Mouse (Mus musculus): ENCODE measurements around the gene Cdkl3. TPM values are rescaled to one million over a fixed set of nuclear protein-coding genes. Genes with fewer than 3 reads are reported as not detected.
A peak's percentile ranks its signal among the peaks of the same experiment; 100 is the strongest.

Gene Cdkl3
- polyA plus RNA-seq, 1 experiment from 2014 or later, result 29.1 TPM

DNA sequence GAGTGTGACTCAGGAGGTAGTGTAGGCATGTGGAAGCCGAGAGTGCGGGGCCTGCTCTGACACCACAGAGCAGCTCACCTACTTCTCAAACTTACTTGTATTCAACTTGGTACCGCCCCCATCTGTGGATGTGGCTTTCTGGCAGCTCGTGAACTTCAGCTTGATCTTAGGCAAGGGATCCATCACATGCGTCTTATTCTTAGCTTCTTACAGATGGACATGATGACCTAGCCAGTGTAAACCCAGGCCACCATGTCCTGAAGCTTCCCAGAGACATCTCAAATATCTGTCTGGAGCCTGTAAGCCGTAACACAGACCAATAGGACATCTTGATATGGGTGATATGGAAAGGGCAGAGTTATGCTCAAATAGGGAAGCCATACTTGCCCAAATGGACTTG is 32.4 kb upstream of the Cdkl3 start:
- H3K4me2 ChIP-seq, result no peak overlapping the region
- WGBS, result 98% methylated on average over 6 of the region's 6 CpGs
- H3K4me1 ChIP-seq (replicated peaks), result peaks cover 14% of the 10 kb centered on the region
- H3K9ac ChIP-seq, result no peak overlapping the region
- ATAC-seq (ENCODE audit: low FRiP score), result no peak
- no peaks in the 10 kb centered on the region for H3K9me3 ChIP-seq
- H3K4me3 ChIP-seq, result no peak overlapping the region
- H3K27me3 ChIP-seq, result no peaks in the 10 kb centered on the region
- H3K27ac ChIP-seq, result no peak overlapping the region
- peaks cover 53% of the 10 kb centered on the region for H3K36me3 ChIP-seq

DNA sequence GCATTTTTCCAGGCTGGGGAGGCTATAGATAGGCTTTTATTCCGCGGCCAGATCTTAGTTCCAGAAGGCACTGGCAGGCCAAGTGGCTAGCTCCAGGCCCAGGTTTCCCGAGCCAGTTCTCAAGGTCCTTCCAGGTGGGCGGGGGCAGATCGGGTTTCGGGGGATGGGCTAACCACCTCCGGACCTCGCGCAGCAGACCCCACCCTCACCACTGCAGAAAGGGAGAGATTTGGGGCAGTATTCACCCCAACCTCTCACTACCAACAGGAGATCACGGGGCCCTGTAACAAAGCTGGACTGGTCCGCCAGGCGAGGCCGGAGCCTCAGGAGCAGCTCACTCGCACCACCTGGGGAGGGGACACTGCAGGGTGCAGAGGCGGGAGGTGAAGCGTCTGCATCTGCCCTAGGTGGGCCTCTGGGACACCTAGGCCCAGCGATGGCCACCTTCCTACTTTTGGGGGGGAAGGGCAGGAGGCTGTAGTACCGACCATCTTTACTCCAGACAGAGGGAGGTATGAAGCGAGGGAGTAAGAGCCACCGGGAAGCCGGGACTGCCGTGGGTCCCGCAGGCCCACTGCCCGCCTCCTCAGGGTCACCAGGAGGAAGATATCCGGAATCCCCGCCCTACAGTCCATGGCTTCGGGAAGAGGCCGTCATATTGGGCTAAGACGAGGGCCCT is 4.3 kb upstream of the Cdkl3 start:
- H3K4me1 ChIP-seq (replicated peaks), result peaks cover 46% of the 10 kb centered on the region

DNA sequence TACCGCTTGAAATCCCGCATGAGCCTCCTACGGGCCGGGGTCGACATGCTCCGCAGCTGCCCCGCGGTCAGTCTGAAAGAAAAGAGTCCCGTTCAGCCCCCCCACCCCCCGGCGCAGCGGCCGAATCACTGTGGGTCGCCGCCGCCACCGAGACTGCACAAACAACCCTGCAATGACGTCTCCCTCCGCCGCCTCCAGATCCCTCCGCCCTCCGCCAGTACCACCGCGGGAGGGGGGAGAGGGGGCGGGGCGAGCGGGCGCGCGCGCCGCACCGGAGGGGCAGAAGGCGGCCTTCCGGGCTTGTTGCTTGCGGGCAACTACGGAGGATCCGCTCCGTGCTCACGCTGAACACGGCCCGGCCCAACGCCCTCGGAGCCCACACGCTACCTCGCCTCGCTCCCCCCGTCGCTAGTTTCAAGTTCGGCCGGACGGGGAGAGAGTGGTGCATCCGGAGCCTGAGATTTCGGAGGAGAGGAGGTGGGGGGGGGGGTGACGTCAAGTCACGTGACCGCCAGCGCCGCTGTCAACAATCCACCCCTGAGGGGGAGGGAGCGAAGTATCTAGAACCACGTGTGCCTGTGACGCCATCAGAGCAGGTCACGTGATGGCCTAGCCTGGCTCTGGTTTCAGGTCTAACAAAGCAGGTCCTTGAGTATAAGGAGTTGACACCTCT is 3.6 kb upstream of the Cdkl3 start, which contains the start of gene Ube2b:
TSS of gene Ube2b (minus strand) at position 473 of the 673 bp plus-strand sequence.
- peak; percentile 79 for ATAC-seq (ENCODE audit: low FRiP score)
- H3K27me3 ChIP-seq, result no peaks in the 10 kb centered on the region
- H3K9me3 ChIP-seq, result no peaks in the 10 kb centered on the region
- H3K4me2 ChIP-seq, result peak within 1 kb of the TSS; percentile 91
- H3K9ac ChIP-seq, result peak within 1 kb of the TSS; percentile 98
- H3K27ac ChIP-seq, result peak within 1 kb of the TSS; percentile 98
- H3K4me1 ChIP-seq (replicated peaks), result peaks cover 48% of the 10 kb centered on the region
- WGBS, result under 1% methylated on average over 62 of the region's 63 CpGs
- peaks cover 24% of the 10 kb centered on the region for H3K36me3 ChIP-seq
- peak within 1 kb of the TSS; percentile 99 for H3K4me3 ChIP-seq

More for the DNA sequence above, 4.3 kb upstream of the Cdkl3 start:
- Histone ChIP-seq H3K27me3 (no peaks in the 10 kb centered on the region), H3K4me2 (peak overlapping the region; percentile 91), H3K36me3 (peaks cover 31% of the 10 kb centered on the region), H3K9me3 (no peaks in the 10 kb centered on the region), H3K9ac (peak overlapping the region; percentile 98), H3K27ac (peak overlapping the region; percentile 98), H3K4me3 (peak overlapping the region; percentile 99)
- ATAC-seq (ENCODE audit: low FRiP score), result peak; percentile 47
- WGBS, result under 1% methylated on average over 29 of the region's 29 CpGs

DNA sequence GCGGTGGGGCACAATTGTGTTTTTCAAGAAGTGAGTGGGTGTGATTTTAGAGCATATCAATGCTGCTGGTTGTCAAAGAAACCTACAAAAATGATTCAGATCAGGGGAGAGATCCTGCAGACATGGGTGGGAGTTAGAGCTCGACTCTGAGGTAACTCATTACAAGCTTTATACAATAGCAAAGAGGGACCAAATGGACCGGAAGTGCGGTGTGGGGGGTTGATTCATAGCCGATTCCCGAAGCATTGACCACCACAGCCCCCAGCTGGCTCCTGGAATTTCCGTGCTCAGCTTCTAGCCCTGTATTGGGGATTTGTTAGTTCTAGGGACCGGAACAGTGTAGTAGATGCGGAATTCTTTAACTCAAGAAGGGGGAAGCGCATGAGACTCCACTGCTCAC is 2.7 kb upstream of the Cdkl3 start:
- Histone ChIP-seq H3K9me3 (no peaks in the 10 kb centered on the region), H3K36me3 (peaks cover 15% of the 10 kb centered on the region), H3K9ac (0 out of 2 replicates have a peak overlapping the region, but pooled peaks have one; percentile 10), H3K4me2 (peak overlapping the region; percentile 50), H3K4me1 (replicated peaks) (peaks cover 56% of the 10 kb centered on the region), H3K4me3 (peak overlapping the region; percentile 99), H3K27me3 (no peaks in the 10 kb centered on the region), H3K27ac (peak overlapping the region; percentile 82)
- no peak for ATAC-seq (ENCODE audit: low FRiP score)
- WGBS, result 68% methylated on average over 10 of the region's 10 CpGs

DNA sequence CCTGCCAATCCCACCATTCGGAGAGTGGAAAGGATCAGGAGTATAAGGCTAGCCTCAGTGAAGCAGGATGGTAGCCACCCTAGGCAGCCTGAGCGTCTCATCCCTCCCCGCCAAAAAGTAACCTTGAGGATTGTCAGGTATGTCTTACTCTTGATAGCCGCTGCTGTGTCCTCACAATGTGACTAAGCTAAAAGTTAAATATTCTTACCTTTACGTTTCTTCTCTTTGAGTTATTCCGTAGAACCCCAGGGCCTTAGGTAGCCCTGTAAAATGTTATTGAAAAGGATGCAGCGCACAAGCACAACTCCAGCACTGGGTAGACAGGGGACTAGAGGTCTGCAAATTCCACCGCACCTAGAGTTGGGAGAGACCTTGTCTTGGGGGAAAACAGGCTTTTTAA is 2.2 kb upstream of the Cdkl3 start:
- no peak overlapping the region for H3K9ac ChIP-seq
- H3K4me2 ChIP-seq, result no peak overlapping the region
- H3K27me3 ChIP-seq, result no peaks in the 10 kb centered on the region
- no peaks in the 10 kb centered on the region for H3K9me3 ChIP-seq
- no peak for ATAC-seq (ENCODE audit: low FRiP score)
- H3K27ac ChIP-seq, result no peak overlapping the region
- H3K4me3 ChIP-seq, result no peak overlapping the region
- WGBS, result 95% methylated on average over 8 of the region's 8 CpGs
- H3K36me3 ChIP-seq, result peaks cover 10% of the 10 kb centered on the region
- peaks cover 52% of the 10 kb centered on the region for H3K4me1 ChIP-seq (replicated peaks)

DNA sequence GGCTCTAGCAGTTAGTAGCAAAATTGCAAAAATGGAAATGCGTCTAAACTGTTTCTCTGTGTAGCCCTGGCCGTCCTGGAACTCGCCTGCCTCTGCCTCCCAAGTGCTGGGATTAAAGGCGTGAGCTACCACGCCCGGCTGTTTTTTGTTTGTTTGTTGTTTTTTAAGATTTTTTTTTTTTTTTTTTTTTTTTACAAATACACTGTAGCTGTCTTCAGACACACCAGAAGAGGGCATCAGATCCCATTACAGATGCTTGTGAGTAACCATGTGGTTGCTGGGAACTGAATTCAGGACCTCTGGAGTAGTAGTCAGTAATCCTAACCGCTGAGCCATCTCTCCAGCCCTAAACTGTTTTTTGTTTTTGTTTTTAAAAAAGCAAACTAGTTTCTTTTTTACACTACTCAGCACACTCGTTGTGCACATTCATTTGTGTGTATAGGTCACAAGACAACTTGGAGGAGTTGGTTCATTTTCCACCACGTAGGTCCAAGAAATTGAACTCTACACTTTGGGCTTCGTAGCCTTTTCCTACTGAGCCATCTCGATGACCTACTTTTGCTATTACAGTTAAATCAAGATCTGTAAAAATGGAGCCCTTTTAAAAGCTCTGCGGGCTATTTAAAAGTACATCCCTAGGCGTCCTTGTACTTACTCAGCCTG is 1.0 kb upstream of the Cdkl3 start:
- Histone ChIP-seq H3K27me3 (no peaks in the 10 kb centered on the region), H3K9me3 (no peaks in the 10 kb centered on the region), H3K4me2 (peak overlapping the region; percentile 64), H3K36me3 (no peaks in the 10 kb centered on the region), H3K4me3 (peak overlapping the region; percentile 84), H3K27ac (peak overlapping the region; percentile 93), H3K4me1 (replicated peaks) (peaks cover 40% of the 10 kb centered on the region), H3K9ac (no peak overlapping the region)
- no peak for ATAC-seq (ENCODE audit: low FRiP score)
- WGBS, result 83% methylated on average over 13 of the region's 13 CpGs

DNA sequence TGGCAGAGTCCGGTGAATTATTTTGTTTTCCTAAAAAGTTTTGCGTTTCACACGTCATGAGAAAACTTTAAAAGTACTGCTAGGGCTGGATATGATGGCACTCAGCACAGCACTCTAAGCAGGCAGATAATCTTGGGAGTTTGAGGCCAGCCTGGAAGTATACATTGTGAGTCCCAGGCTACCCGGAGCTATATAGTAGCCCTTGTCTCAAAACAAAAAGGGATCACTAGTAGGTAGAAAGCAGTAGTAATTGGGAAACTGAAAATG is 583 bp upstream of the Cdkl3 start:
- Histone ChIP-seq H3K27ac (peak overlapping the region; percentile 93), H3K36me3 (no peaks in the 10 kb centered on the region), H3K4me2 (peak overlapping the region; percentile 64), H3K9me3 (no peaks in the 10 kb centered on the region), H3K9ac (peak overlapping the region; percentile 90), H3K4me1 (replicated peaks) (peaks cover 36% of the 10 kb centered on the region), H3K27me3 (no peaks in the 10 kb centered on the region), H3K4me3 (peak overlapping the region; percentile 84)
- 24% methylated on average over 4 of the region's 4 CpGs for WGBS
- no peak for ATAC-seq (ENCODE audit: low FRiP score)

DNA sequence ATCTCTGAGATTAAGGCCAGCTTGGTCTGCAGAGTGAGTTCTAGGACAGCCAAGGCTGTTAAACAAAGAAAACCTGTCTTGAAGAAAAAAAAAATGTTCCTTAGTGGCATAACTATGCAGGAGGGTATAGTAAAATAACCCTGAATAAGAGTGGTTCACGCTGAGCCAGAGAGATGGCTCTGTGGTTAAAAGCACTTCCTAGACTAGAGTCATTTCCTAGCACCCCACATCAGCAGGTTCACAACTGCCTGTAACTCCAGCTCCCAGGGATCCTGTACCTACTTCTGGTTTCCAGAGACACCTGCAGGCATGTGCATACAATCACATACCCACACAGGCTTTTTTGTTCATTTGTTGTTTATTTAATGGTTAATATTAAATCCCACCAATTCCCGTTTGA is 1.6 kb downstream of the Cdkl3 start:
- peak overlapping the region; percentile 4; the same call in 1 of the 2 replicates for H3K4me3 ChIP-seq

DNA sequence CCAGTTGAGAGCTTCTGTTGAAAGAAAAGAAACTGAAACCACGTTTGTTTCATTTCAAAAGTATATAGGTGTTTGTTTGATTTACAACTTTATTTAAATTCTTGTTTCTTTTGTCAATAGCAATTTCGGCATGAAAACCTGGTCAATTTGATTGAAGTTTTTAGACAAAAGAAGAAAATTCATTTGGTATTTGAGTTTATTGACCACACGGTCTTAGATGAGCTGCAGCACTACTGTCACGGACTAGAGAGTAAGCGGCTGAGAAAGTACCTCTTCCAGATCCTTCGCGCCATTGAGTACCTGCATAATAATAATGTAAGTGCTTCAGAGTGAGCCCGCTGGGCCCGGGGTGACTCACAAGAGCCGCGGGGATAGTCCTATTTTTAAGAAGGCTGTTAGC is 7.0 kb downstream of the Cdkl3 start:
- Histone ChIP-seq H3K4me2 (no peak overlapping the region), H3K27ac (no peak overlapping the region), H3K9ac (no peak overlapping the region), H3K4me1 (replicated peaks) (peaks cover 4% of the 10 kb centered on the region; the same call in 1 of the 2 replicates), H3K9me3 (no peaks in the 10 kb centered on the region), H3K27me3 (no peaks in the 10 kb centered on the region), H3K36me3 (peaks cover 16% of the 10 kb centered on the region), H3K4me3 (no peak overlapping the region)
- WGBS, result 90% methylated on average over 11 of the region's 11 CpGs
- no peak for ATAC-seq (ENCODE audit: low FRiP score)

More for the DNA sequence above, 1.6 kb downstream of the Cdkl3 start:
- H3K27me3 ChIP-seq, result no peaks in the 10 kb centered on the region
- WGBS, result 66% methylated on average over 2 of the region's 2 CpGs
- peaks cover 25% of the 10 kb centered on the region for H3K4me1 ChIP-seq (replicated peaks)
- H3K9me3 ChIP-seq, result no peaks in the 10 kb centered on the region
- ATAC-seq (ENCODE audit: low FRiP score), result no peak
- peak overlapping the region; percentile 42 for H3K4me2 ChIP-seq
- peak overlapping the region; percentile 43; the same call in 1 of the 2 replicates for H3K9ac ChIP-seq
- no peak overlapping the region for H3K27ac ChIP-seq
- H3K36me3 ChIP-seq, result peaks cover 8% of the 10 kb centered on the region; the same call in 1 of the 2 replicates

DNA sequence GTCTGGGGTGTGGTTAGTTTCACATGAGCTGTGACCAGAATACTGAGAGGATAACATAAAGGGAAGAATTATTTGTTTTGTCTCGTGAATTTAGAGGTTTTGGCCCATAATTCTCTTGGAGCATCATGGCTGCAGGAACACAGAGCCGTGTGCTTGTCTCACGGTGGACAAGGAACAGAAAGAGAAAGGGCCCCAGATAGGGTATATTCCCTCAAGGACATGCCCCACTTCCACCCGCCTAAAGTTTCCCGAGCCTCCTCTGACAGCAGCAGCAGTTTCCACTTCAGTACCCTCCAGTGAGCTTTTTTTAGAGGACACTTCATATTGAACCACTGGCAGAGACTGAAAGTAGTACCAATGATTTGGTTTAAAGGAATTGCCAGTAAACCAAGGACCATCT is 7.5 kb downstream of the Cdkl3 start:
- peaks cover 16% of the 10 kb centered on the region for H3K36me3 ChIP-seq
- no peak overlapping the region for H3K4me3 ChIP-seq
- no peaks in the 10 kb centered on the region for H3K9me3 ChIP-seq
- no peak overlapping the region for H3K27ac ChIP-seq
- H3K4me1 ChIP-seq (replicated peaks), result no peaks in the 10 kb centered on the region
- H3K4me2 ChIP-seq, result no peak overlapping the region
- H3K27me3 ChIP-seq, result no peaks in the 10 kb centered on the region
- ATAC-seq (ENCODE audit: low FRiP score), result no peak
- H3K9ac ChIP-seq, result no peak overlapping the region
- WGBS, result 89% methylated on average over 5 of the region's 5 CpGs

DNA sequence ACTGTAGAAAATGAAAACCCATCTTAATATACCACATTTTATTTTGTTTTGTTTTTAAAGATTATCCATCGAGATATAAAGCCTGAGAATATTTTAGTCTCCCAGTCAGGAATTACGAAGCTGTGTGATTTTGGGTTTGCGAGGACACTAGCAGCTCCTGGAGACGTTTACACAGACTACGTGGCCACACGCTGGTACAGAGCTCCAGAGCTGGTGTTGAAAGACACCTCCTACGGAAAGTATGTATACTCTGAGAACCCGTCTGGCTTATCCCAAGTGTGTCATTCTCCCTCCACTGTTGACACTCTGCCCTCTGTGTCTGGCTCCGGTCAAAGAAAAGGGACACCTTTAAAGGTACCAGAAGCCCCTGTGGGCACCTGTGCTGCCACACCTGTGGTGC is 14.2 kb downstream of the Cdkl3 start:
- 85% methylated on average over 9 of the region's 9 CpGs for WGBS
- ATAC-seq (ENCODE audit: low FRiP score), result no peak

DNA sequence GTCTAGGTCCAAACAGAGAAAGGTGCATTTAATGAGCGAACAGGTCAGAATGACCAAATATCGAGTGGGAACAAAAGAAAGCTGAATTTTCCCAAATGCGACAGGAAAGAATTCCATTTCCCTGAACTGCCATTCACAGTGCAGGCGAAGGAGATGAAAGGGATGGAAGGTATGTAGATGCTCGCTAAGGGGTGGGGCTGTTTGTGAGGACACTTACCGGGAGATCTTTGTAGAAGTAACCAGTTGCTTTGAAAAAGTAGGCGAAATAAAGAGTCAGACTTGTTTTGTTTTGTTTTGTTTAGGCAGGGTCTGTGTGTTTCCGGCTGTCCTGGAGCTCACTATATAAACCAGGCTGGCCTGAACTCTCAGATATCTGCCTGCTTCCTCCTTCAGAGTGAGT is 28.3 kb downstream of the Cdkl3 start:
- Histone ChIP-seq H3K36me3 (peaks cover 20% of the 10 kb centered on the region), H3K27ac (no peak overlapping the region), H3K27me3 (no peaks in the 10 kb centered on the region), H3K4me1 (replicated peaks) (no peaks in the 10 kb centered on the region), H3K4me2 (no peak overlapping the region), H3K9ac (no peak overlapping the region), H3K4me3 (no peak overlapping the region), H3K9me3 (no peaks in the 10 kb centered on the region)
- WGBS, result 80% methylated on average over 8 of the region's 8 CpGs
- no peak for ATAC-seq (ENCODE audit: low FRiP score)

More for the DNA sequence above, 14.2 kb downstream of the Cdkl3 start:
- H3K4me1 ChIP-seq (replicated peaks), result no peaks in the 10 kb centered on the region
- no peak overlapping the region for H3K9ac ChIP-seq
- H3K4me3 ChIP-seq, result no peak overlapping the region
- H3K27me3 ChIP-seq, result no peaks in the 10 kb centered on the region
- H3K27ac ChIP-seq, result no peak overlapping the region
- peaks cover 16% of the 10 kb centered on the region for H3K36me3 ChIP-seq
- H3K4me2 ChIP-seq, result no peak overlapping the region
- no peaks in the 10 kb centered on the region for H3K9me3 ChIP-seq
